Mouse (Mus musculus) cerebral cortex, adult 2 months (tissue): ENCODE measurements around the gene Acan.

Experiments
- whole genome bisulfite sequencing: fragments of 180-500 bp; shearing (Covaris S2); methylation state at CpG from one replicate; pipeline ENCODE4 v1.1.7; 2018; 5-methylcytosine and 5-hydroxymethylcytosine counted together

The Acan gene

DNA sequence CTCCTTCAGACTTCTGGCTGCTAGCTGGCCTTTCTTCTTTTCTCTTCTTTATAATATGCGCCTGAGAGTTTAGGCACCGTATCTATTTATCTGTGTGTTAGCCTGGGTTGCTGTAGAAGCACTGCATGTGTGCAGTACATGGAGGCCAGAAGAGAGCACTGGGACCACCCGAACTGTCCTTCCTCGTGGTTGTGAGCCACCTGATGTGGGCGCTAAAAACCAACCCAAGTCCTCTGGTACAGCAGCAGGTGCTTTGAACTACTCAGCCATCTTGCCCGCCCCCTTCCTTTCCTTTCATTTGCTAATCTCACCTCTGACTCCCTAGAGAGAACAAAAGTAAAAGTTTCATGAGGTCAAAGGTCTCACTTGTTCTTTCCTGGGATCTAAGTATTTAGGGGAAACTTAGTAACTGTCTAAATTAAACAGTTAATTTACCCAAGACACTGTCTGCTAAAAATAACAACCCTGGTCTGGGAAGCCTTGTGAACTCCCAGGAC lies 86.1 kb downstream of the Acan start:
- 75% methylated on average over 6 of the region's 6 CpGs for WGBS

DNA sequence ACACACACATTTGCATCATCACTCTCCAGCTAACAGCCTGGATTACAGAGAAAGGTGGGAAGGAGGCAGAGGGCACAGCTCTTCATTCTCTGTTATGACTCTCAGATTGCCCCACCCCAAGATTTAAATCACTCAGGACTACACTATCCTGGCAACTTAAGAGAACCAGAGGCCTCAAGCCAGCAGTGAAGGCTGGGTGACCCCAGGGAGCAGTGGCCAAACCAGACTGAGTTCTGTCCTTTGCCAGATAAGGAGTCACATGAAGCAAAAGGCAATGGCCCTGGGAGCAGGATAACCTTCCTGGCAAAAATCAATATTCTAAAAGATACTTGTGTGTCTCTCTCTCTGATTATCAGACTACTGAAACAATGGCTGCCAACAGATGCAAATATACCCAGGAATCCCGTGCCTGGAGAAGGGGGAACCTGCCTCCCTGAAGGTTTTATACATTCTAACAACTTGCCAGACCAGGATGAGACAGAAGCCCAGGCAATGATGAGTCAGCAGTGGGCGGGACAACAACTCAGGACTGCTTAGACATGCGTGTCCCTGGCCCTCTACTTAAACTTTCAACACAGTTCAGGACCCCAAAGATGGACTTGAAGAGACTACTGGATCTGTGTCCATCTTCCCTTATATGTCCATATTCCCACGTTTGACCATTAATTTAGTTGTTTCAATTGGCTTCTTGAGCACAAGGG lies 86.8 kb downstream of the Acan start:
- WGBS, result 61% methylated on average over 4 of the region's 4 CpGs

DNA sequence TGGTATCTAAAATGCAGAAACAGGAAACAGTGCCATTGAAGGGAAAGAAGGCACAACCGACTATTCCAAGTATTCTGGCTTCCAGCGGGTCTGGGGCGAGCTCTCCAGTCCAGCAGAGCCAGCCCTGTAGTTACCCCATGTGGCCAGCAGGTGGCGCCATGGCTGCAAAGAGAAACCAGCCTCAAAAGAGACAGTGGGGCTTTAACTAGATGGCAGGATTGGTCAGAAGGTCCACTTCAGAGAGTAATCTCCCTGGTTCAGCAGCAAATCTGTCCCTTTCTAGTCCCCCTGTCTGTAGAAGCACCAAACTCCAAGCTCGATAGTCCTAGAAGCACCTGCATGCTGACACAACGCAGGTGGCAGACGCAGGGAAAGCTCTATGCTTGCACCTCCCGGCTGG lies 87.6 kb downstream of the Acan start:
- whole genome bisulfite sequencing, result 31% methylated on average over 8 of the region's 8 CpGs

DNA sequence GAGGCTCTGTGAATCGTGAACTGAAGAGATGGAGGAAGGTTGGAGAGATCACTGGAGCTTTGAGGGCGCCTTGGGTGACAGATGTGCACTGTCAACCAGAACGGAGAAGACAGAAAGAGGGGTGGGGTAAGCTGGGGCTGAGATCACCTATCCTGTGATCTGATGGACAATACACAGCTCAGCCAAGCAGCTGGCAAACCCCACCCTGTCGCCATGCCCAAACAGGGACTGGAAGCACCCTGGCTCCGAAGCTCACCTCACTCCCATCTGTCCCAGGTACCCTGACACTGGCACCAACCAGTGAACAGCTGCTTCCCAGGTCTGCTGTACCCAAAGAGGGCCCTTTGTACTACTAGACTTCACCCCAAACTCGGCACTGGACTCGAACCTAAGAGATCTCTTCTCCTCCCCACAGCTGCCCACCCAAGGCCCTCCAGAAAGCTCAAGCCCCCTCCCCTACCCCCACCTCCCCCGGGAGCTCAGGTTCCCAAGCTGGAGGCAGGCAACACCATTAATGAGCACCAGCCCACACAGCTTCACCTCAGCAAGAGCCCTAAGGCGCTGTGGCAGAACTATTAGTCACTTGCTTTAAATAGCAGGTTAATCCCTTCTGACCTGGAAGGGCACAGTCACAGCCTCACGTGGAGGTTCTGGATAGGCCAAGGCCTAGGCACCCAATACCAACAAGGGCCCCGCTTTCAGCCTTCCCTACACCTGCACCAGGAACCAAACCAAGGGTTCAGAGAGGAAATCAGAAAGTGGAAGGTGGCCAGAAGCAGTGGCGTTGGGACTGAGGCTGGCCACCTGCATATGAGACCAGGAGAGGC lies 93.9 kb downstream of the Acan start:
- WGBS, result 66% methylated on average over 12 of the region's 12 CpGs

DNA sequence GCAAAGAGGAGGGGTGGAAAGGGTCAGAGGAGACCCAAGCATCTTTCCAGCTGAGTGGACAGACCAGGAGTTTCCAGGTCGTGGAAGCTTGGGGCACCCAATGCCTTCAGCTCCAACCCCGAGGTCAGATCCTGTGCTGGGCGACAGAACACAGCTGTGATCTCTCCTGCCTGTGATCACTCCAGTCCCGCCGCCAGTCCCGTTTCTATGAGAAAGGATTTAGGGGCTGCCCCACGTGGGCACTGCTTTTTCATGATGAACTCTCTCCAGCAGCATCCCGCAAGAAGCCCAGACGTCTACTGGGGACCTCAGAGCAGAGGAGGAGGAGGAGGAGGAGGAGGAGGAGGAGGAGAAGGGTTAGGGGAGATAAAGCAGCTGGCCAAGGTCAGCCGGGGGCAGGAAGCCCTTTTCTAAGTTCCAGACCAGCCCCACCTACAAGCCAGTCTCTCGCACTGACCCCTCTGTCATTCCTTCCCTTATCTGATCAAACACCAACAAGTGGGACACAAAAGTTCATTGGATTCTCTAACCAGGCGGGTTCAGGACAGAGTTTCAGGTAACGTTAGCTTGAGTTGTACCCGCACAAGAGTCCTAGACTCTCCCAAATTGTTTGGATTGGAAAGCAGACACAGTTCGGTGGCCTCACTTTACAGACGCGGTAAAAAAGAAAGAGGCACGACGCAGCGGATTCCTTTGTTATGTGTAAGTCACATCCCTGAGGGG lies 94.8 kb downstream of the Acan start:
- 13% methylated on average over 20 of the region's 20 CpGs for WGBS

- 2% methylated on average over 39 of the region's 39 CpGs for whole genome bisulfite sequencing
Measured at GRCm38 (mm10) chr7:79148711-79149266, 95.5 kb downstream of the Acan start, which contains the start of gene Mfge8. Mfge8 (minus strand) TSS chr7:79149060.

GRCm38 (mm10) chr7:79149522-79149921 lies 96.2 kb downstream of the Acan start:
- WGBS, result 73% methylated on average over 6 of the region's 6 CpGs

DNA sequence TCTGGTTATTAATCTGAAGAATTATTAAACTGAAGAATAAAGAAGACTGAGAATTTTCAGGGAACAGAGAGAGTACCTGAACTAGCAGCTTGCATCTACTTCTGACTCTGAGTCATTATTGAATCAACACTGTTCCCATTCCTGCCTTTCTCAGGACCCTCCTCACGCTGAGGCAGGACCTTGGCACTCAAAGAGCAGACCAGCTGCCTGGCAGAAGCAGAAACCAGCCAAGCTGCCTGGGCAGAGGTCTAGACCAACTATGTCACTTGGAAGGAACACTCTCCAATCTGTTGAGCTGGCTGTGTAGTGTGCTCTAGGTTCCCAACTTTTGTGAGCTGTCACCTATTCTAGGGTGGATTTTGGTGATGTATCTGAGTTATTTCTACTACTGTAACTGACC lies 106.1 kb downstream of the Acan start:
- 61% methylated on average over 1 of the region's 1 CpGs for WGBS
